Mouse (Mus musculus): ENCODE measurements around the gene Zbtb7b. TPM values are rescaled to one million over a fixed set of nuclear protein-coding genes. Genes with fewer than 3 reads are reported as not detected.

Zbtb7b gene
- polyA plus RNA-seq, 1 experiment from 2014 or later: 0.41 TPM

DNA sequence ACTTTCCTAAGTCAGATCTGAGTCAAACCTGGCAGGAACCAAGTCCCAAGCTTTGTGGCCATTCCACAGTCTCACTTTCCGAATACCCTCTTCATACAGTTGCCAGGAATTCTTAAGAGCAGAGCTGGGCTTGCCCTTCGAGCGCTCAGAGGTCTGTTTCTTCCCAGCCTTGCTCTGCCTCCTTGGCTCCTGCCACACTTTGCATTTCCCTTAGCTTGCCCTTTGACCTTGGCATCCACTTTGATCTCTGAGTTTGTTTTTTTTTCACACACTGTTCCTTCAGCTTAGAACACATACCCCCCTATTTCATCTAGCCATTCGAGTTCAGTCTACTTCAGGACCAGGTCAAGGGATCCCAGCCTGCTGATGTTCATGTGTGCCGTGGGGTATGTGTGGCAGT, 43.3 kb downstream of the Zbtb7b start:
- Histone ChIP-seq H3K27me3 (peaks cover 42% of the 10 kb centered on the region), H3K9me3 (replicated peaks) (no peaks in the 10 kb centered on the region), H3K36me3 (ENCODE audit: poor library complexity, severe bottlenecking) (0 out of 2 replicates have a peak, but pooled peaks cover under 1% of the 10 kb centered on the region), H3K4me2 (no peak overlapping the region), H3K27ac (no peak overlapping the region), H3K9ac (no peak overlapping the region), H3K4me3 (no peak overlapping the region), H3K4me1 (peaks cover 23% of the 10 kb centered on the region)
- no peak for ATAC-seq
- WGBS: 81% methylated on average over 5 of the region's 5 CpGs

DNA sequence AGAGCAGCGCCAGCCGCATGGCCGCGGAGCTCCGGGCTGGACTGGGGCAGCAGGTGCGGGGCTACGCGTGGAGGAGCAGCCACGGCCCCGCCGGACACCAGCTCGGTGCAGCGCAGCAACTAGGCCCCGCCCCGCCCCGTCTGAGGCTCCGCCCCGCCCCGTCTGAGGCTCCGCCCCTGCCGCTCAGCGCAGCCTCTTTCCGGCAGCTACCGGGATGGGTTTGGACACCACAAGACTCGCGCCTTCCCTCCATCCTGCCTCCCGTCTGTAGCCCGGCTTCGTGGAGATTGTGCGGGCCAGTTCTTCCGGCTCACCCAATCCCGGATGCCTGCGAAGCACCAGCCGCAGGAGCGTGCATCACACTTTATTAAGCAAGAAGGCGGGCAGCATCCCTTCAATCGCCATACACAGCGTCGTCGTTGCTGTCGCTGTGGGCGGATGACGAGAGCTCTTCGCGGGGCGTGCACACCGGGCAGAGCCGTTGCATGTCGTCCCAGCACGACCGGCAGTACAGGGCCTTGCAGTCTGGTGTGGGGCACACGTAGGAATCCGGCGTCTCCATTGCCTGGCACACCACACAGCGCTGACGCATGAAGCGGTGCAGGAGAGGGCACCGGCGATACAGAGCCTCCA, 44.6 kb downstream of the Zbtb7b start, which contains the start of gene Adam15:
Gene Adam15 (minus strand): TSS at position 128 of the 633 bp plus-strand sequence.
- Histone ChIP-seq H3K27me3 (peaks cover 33% of the 10 kb centered on the region), H3K9me3 (replicated peaks) (no peaks in the 10 kb centered on the region), H3K9ac (peak within 1 kb of the TSS; percentile 76), H3K4me2 (peak within 1 kb of the TSS; percentile 94), H3K4me3 (peak within 1 kb of the TSS; percentile 62), H3K4me1 (peaks cover 22% of the 10 kb centered on the region), H3K36me3 (ENCODE audit: poor library complexity, severe bottlenecking) (peaks cover 9% of the 10 kb centered on the region; the same call in 1 of the 2 replicates), H3K27ac (peak within 1 kb of the TSS; percentile 69)
- ATAC-seq: peak; percentile 96
- WGBS: 1% methylated on average over 48 of the region's 59 CpGs

DNA sequence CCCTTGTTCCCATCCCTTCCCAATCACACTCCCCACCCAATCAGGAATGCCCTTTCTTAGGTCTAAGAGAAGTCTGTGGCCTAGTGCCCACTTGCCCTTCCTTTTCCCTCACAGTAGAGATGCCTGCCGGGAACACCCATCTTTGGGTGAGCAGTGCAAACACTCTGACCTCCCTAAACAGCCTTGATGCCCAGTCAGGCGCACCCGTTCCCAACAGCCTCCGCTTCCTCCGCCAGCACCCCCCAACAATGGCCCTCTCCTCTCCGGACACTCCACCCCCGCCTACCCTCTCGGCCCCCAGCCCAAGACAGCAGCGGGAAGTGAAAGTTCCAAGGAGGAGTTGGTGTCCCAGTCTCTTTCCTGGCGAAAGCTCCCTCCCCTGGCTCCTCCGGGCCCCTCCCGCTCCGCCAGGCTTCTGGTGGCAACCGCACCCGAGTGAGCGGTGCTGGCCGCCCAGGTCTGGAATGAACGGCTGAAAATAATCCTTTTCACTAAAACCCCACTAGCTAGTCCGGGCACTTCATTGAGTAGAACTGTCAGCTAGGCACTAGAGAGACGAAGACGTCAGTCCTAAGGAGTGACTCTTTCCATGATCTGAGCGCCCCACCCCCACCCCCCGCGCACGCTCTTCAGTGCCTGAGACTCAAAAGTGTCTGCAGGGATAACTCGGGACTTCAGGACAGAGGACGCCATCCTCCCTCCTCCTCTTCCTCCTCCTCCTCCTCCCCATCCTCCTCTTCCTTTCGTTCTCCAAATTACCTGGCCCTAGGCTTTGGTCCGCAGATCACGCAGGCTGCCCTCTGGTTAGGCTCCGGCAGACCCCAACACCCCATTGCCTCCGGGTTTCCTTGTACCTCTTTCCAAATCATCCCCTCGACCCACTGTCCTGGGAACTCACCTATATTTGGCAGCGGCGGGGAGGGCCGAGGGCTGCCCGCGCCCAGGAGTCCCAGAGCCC, 45.4 kb downstream of the Zbtb7b start:
- H3K4me2 ChIP-seq: peak overlapping the region; percentile 94
- peak overlapping the region; percentile 69; the same call in 1 of the 2 replicates for H3K27ac ChIP-seq
- peaks cover 33% of the 10 kb centered on the region for H3K27me3 ChIP-seq
- H3K9ac ChIP-seq: peak overlapping the region; percentile 76
- H3K36me3 ChIP-seq (ENCODE audit: poor library complexity, severe bottlenecking): peaks cover 12% of the 10 kb centered on the region; the same call in 1 of the 2 replicates
- peak overlapping the region; percentile 62 for H3K4me3 ChIP-seq
- ATAC-seq: peak; percentile 43; the same call in 1 of the 2 replicates
- peaks cover 20% of the 10 kb centered on the region for H3K4me1 ChIP-seq
- 1% methylated on average over 38 of the region's 38 CpGs for WGBS
- no peaks in the 10 kb centered on the region for H3K9me3 ChIP-seq (replicated peaks)

DNA sequence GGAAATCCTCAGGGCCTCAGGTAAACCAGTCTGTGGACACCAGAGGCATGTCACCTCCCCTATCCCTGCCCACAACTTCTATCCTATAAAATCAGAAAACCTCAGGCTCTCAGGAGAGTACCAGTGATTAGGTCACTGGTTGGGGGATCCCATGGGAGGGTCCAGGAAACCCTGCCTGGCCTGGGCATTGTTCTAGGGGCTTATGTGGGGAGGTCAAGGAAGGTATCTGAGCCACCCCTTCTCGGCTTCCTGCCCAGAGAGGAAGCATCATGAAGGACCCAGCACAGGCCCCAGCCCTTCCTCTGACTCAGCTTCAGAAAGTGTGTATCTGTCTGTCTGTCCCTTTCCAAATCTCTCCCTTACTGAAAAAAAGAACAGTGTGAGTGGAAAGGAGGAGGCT, 46.7 kb downstream of the Zbtb7b start:
- Histone ChIP-seq H3K4me1 (peaks cover 20% of the 10 kb centered on the region), H3K4me3 (no peak overlapping the region), H3K9ac (no peak overlapping the region), H3K4me2 (no peak overlapping the region), H3K36me3 (ENCODE audit: poor library complexity, severe bottlenecking) (peaks cover 19% of the 10 kb centered on the region), H3K27me3 (peaks cover 25% of the 10 kb centered on the region), H3K9me3 (replicated peaks) (no peaks in the 10 kb centered on the region), H3K27ac (no peak overlapping the region)
- no peak for ATAC-seq
- 57% methylated on average over 1 of the region's 1 CpGs for WGBS

DNA sequence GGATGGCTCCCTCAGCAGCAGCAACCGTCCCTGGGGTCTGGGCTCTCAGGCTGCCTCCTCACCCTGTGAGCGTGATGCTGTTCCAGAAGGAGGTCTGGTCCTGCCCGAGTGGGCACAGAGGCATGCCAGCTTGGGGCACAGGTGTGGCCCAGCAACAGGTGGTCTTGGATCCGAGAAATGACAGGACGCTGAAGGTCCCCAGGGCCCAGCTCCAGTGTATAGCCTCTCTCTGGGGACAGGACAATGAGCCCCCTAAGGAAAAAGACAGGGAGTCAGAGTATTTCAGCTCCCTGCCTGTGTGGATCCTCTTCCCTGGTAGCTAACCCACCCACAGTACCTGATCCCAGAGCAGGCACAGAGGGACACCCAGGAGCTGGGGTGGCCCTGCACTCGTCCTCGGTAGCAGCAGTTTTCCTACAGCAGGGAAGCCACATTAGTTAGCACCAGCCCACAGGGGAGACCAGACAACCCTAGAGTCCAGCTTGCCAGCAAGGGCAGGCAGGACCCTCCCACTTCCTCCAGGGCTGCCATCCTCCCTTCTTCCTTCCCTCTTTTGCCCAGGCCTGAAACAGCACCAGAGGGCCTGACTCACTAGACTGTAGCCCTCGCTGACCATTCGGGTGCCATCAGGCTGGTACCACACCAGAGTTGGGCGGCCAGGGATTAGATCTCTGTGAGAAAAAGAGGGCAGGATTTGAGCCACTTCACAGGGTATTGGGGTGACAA, 47.6 kb downstream of the Zbtb7b start:
- no peak overlapping the region for H3K27ac ChIP-seq
- H3K4me1 ChIP-seq: peaks cover 22% of the 10 kb centered on the region
- peaks cover 26% of the 10 kb centered on the region for H3K36me3 ChIP-seq (ENCODE audit: poor library complexity, severe bottlenecking)
- WGBS: 86% methylated on average over 10 of the region's 10 CpGs
- no peak overlapping the region for H3K4me2 ChIP-seq
- no peak for ATAC-seq
- H3K4me3 ChIP-seq: no peak overlapping the region
- H3K9me3 ChIP-seq (replicated peaks): no peaks in the 10 kb centered on the region
- peaks cover 22% of the 10 kb centered on the region for H3K27me3 ChIP-seq
- H3K9ac ChIP-seq: no peak overlapping the region

DNA sequence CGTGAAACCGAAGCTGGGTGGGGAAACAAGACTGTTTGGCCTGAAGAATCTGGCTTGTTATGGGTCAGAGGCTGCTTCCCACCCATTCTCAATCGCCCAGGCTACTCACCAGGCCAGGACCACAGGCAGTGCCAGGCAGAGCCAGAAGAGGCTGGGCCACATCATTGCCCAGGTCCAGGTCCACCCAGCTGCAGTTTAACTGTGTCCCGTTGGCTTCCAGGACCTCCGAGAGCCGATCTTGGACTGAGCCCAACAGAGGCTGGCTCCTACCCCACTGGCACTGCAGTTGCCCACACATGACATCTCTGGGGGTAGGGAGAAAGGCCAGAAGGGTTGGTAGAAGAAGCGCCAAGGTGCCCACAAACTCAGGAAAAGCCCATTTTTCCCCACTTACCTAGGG, 51.3 kb downstream of the Zbtb7b start:
- peaks cover 31% of the 10 kb centered on the region for H3K4me1 ChIP-seq
- no peaks in the 10 kb centered on the region for H3K9me3 ChIP-seq (replicated peaks)
- H3K36me3 ChIP-seq (ENCODE audit: poor library complexity, severe bottlenecking): peaks cover 26% of the 10 kb centered on the region
- H3K27me3 ChIP-seq: peaks cover 7% of the 10 kb centered on the region
- H3K4me2 ChIP-seq: no peak overlapping the region
- no peak overlapping the region for H3K27ac ChIP-seq
- whole genome bisulfite sequencing: 88% methylated on average over 7 of the region's 7 CpGs
- H3K9ac ChIP-seq: no peak overlapping the region
- H3K4me3 ChIP-seq: no peak overlapping the region
- ATAC-seq: no peak

DNA sequence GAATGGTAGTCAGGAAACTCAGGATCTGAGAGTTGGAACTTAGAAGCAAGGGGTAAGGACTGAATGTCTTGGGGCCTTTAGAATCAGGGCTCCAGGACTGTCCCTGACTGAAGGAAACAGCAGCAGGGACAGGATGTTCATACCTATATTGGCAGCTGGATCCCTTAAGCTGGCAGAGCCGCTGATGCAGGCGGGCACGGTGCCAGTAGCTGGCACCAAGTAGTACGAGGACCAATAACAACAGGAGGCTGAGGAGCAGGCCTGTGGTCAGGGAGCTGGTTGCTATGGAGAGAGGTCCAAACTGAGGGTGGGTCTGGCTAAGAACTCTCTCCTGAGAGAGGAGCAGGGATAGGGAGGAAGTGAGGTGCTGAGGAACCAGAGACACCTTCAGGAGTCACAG, 52.8 kb downstream of the Zbtb7b start:
- ATAC-seq: no peak
- Histone ChIP-seq H3K9me3 (replicated peaks) (no peaks in the 10 kb centered on the region), H3K36me3 (ENCODE audit: poor library complexity, severe bottlenecking) (peaks cover 26% of the 10 kb centered on the region), H3K4me1 (peaks cover 39% of the 10 kb centered on the region), H3K4me3 (no peak overlapping the region), H3K27ac (no peak overlapping the region), H3K4me2 (no peak overlapping the region), H3K9ac (peak overlapping the region; percentile 45), H3K27me3 (no peaks in the 10 kb centered on the region)
- 76% methylated on average over 4 of the region's 4 CpGs for WGBS

DNA sequence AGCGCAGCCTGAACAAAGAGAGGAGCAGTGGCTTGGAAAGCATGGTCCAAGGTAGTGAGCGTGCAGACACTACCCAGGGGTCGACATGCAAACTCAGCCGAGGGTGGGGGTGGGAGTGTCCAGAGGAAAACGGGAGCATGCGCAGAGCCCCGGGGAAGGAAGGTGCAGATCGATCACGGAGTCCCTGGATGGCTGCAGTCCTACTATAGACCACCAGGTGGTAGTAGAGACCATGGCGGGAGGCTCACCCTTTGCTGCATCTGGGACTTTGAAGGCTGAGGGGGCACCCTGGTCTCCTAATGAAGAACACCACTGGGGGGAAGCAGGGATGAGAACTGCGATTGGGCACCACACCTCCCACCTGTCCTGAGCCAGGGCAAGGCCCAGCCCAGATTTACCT, 54.1 kb downstream of the Zbtb7b start:
- ATAC-seq: peak; percentile 30
- no peaks in the 10 kb centered on the region for H3K27me3 ChIP-seq
- H3K4me1 ChIP-seq: peaks cover 52% of the 10 kb centered on the region
- H3K36me3 ChIP-seq (ENCODE audit: poor library complexity, severe bottlenecking): peaks cover 21% of the 10 kb centered on the region
- no peak overlapping the region for H3K27ac ChIP-seq
- H3K4me2 ChIP-seq: peak overlapping the region; percentile 77
- peak overlapping the region; percentile 56 for H3K9ac ChIP-seq
- no peaks in the 10 kb centered on the region for H3K9me3 ChIP-seq (replicated peaks)
- 7% methylated on average over 11 of the region's 11 CpGs for WGBS
- peak overlapping the region; percentile 34 for H3K4me3 ChIP-seq

DNA sequence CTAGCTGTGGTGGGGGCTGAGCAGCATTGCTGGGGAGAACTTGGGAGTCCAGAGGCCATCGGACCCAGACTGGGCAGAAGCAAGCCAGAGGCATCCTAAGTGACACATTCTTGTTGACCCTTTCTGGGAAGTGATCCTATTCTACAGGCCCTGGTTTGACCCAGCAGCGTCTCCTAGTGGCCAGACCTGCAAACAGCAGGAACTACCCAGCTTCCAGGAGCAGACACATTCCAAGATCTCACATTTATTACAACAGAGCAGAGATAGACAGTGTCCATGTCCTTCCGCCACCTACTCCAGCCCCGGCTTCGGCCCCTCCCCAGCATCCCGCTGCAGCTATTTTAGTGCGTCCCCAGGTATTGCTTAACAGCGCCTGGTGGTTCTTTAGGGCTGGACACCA, 55.2 kb downstream of the Zbtb7b start:
- peaks cover 57% of the 10 kb centered on the region for H3K4me1 ChIP-seq
- H3K27ac ChIP-seq: 0 out of 2 replicates have a peak overlapping the region, but pooled peaks have one; percentile 19
- no peaks in the 10 kb centered on the region for H3K27me3 ChIP-seq
- H3K4me3 ChIP-seq: no peak overlapping the region
- H3K9me3 ChIP-seq (replicated peaks): no peaks in the 10 kb centered on the region
- H3K4me2 ChIP-seq: peak overlapping the region; percentile 77; the same call in 1 of the 2 replicates
- no peak for ATAC-seq
- peaks cover 18% of the 10 kb centered on the region for H3K36me3 ChIP-seq (ENCODE audit: poor library complexity, severe bottlenecking)
- no peak overlapping the region for H3K9ac ChIP-seq
- 23% methylated on average over 8 of the region's 8 CpGs for WGBS

DNA sequence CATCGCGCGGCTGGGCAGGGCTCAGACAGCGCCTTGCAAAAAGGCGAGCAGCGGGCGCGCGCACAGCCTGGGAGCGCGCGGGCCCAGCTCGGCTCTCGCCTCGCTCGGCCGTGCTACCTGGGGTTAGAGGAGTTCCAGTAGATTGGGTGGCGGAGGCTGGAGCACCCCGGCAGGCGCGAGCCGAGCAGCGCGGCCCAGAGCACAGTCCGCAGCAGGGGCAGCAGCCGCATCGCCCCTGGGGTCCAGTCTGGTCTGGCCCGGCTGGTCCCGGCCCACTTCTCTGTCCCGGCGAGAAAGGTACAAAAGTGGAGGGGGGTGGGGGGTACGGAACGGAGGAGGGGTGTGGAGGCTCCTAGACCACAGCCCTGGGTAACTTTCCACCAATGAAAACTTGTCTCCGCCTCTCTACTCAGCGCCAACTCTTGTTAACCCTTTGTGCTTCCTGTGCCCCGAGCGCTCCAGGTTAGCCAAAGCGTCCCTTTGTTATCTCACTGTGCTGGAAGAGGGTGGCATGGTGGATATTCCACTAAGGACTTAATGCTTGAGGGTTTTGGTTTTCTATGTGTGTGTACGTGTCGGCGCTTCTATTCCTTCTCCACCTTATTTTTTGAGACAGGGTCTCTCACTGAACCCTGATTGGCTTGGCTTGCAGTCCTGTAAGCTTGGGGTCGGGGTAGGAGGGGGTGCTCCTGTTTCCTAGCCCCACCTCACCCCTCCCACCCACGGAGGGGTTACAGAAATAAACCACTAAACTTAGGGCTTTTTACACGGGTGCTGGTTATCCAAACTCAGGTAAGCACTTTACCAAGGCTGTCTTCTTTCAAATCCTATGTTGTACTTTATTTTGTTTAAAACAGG, 56.6 kb downstream of the Zbtb7b start, which contains the start of gene Efna4:
Gene Efna4 (minus strand): TSS at position 308 of the 858 bp plus-strand sequence.
- peak within 1 kb of the TSS; percentile 88 for H3K4me3 ChIP-seq
- peak within 1 kb of the TSS; percentile 92 for H3K9ac ChIP-seq
- WGBS: under 1% methylated on average over 41 of the region's 44 CpGs
- peak within 1 kb of the TSS; percentile 77 for H3K4me2 ChIP-seq
- peaks cover 67% of the 10 kb centered on the region for H3K4me1 ChIP-seq
- no peaks in the 10 kb centered on the region for H3K27me3 ChIP-seq
- peak; percentile 83 for ATAC-seq
- H3K9me3 ChIP-seq (replicated peaks): no peaks in the 10 kb centered on the region
- peak within 1 kb of the TSS; percentile 86 for H3K27ac ChIP-seq
- H3K36me3 ChIP-seq (ENCODE audit: poor library complexity, severe bottlenecking): peaks cover 26% of the 10 kb centered on the region

Data from forebrain, embryonic 13.5 days (tissue).